Mouse (Mus musculus) limb, embryonic 10.5 days (tissue): ENCODE data around the gene Prss28. TPM values are rescaled to one million over a fixed set of nuclear protein-coding genes. Genes with fewer than 3 reads are reported as not detected.
A peak's percentile ranks its signal among the peaks of the same experiment; 100 is the strongest.

Experiments
- DNase-seq: peaks from one replicate; pipeline ENCODE4 v3.0.0-alpha.2; 2017; ENCODE audit warnings: low spot score
- H3K27ac ChIP-seq: fragments of 300-500 bp; sonication (generic); 2 replicates; pipeline ENCODE4 v1.5.1; 2016; ENCODE audit warnings: mild to moderate bottlenecking
- H3K27me3 ChIP-seq: fragments of 300-500 bp; sonication (generic); 2 replicates; pipeline ENCODE4 v1.6.1; 2016; ENCODE audit warnings: low read depth, mild to moderate bottlenecking; ENCODE audit not compliant: poor library complexity, severe bottlenecking
- H3K36me3 ChIP-seq: fragments of 300-500 bp; sonication (generic); 2 replicates; pipeline ENCODE4 v1.6.1; 2016; ENCODE audit warnings: mild to moderate bottlenecking, moderate library complexity
- H3K4me1 ChIP-seq: fragments of 300-500 bp; sonication (generic); 2 replicates; pipeline ENCODE4 v1.6.1; 2016
- H3K4me3 ChIP-seq: fragments of 300-500 bp; sonication (generic); 2 replicates; pipeline ENCODE4 v1.5.1; 2016; ENCODE audit warnings: mild to moderate bottlenecking, moderate library complexity
- H3K9me3 ChIP-seq: fragments of 300-500 bp; sonication (generic); replicated peaks from 2 replicates; pipeline ENCODE4 v1.6.1; 2016; ENCODE audit warnings: mild to moderate bottlenecking
- WGBS: fragments of 180-500 bp; shearing (Covaris S2); methylation state at CpG from one replicate; pipeline ENCODE4 v1.1.7; 2016; 5-methylcytosine and 5-hydroxymethylcytosine counted together
- polyA plus RNA-seq: library from polyadenylated mRNA; unstranded; fragments of >200 nt; fragmentation: Nextera tagmentation; extraction: Ambion mirVana; gene quantifications from 2 replicates; pipeline ENCODE4 v1.2.1, GENCODE M21; 2016

Prss28 gene
- polyA plus RNA-seq, result not detected in 2 replicates

DNA sequence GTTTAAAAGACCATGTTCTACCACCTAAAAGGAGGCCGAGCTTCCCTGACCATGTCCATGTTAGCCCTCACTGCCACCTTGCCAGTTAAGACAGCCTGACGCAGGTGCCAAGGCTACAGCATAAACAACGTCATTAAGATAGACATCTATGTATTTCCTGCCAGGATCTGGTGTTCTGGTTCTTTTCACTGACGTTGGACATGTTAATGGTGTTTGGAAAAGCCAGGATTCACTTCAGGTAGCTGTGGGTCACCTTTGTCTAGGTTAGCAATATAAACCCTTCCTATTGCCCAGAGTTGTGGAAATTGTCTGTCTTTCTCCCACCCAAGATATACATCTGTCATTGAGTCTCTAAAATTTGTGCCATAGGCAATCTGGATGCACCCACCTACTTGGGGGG is at the start of gene Prss28:
Prss28 (plus strand) TSS at position 301 of the 400 bp plus-strand sequence.
- no peaks in the 10 kb centered on the region for H3K27me3 ChIP-seq
- no peak within 1 kb of the TSS for H3K27ac ChIP-seq
- H3K9me3 ChIP-seq, result no peaks in the 10 kb centered on the region
- DNase-seq, result no peak
- no peaks in the 10 kb centered on the region for H3K4me1 ChIP-seq
- no peaks in the 10 kb centered on the region for H3K36me3 ChIP-seq
- no peak within 1 kb of the TSS for H3K4me3 ChIP-seq
- WGBS, result 72% methylated on average over 4 of the region's 4 CpGs

DNA sequence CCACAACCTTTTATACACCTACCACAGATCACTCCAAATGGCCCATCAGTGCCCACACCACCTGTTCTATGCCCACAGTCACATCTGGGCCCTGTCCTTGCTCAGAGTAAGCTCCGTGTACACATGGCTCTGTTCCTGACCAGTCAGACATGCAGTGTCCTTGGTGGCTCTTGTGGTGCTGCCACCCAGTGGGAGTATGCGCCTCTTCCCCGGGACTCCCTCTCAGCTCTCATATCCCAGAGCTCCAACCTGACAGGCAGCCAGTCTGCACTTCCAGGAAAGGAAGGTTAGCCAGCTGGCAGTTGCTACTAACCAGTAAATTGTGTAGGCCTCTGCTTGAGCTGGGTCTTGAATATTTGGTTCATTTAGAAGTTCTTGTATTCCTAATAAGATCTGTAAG is 44.0 kb upstream of the Prss28 start:
- no peaks in the 10 kb centered on the region for H3K9me3 ChIP-seq
- H3K27me3 ChIP-seq, result no peaks in the 10 kb centered on the region
- 83% methylated on average over 3 of the region's 3 CpGs for WGBS
- peaks cover 86% of the 10 kb centered on the region for H3K36me3 ChIP-seq
- no peak overlapping the region for H3K4me3 ChIP-seq
- no peaks in the 10 kb centered on the region; the same call in 1 of the 2 replicates for H3K4me1 ChIP-seq
- H3K27ac ChIP-seq, result no peak overlapping the region
- no peak for DNase-seq

DNA sequence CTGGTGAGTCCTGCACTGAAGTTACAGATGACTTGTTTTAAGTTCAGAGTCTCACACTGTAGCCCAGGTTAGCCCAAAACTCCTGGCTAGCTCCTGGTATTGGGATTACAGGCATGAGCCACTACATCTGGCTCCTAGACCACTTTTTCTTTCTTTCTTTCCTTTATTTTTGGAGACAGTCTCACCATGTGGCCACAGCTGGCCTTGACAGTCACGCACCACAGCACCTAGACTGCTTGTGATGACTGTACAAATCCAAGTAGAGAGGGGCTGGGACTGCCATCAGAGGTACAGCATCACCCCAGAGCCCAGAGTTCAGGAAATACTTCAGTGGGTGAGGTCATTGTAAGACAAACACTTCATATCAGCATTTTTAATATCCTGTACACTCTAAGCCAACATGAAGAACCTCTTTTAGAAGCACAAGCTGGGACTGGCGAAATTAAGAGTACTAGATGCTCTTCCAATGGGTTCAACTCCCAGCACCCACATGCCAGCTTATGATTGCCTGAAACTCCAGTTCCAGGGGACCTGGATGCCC is 37.6 kb upstream of the Prss28 start:
- 89% methylated on average over 2 of the region's 2 CpGs for WGBS
- peaks cover 62% of the 10 kb centered on the region for H3K36me3 ChIP-seq
- no peak overlapping the region for H3K27ac ChIP-seq
- peak overlapping the region; percentile 99 for H3K4me3 ChIP-seq
- H3K27me3 ChIP-seq, result no peaks in the 10 kb centered on the region
- no peak for DNase-seq
- H3K9me3 ChIP-seq, result no peaks in the 10 kb centered on the region
- H3K4me1 ChIP-seq, result peaks cover 29% of the 10 kb centered on the region

DNA sequence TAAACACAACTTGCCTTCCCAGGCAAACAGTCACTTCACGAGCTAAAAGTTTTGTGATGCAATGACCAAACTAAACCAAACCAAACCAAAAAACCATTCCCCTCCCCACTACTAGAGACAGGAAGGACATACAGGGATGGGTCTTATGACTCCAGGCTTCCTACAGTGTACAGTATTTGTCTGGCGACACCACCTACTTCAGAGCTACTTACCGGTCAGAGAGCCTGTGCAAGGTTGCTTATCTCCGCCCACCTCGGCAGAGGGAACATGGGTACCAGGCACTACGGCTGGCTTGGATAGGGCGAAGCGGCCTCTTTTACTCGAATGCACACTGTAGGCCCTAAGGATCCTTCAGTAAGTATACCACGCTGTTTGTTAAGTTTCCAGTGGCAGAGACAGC is 36.1 kb upstream of the Prss28 start:
- H3K36me3 ChIP-seq, result peaks cover 47% of the 10 kb centered on the region
- peak overlapping the region; percentile 99 for H3K4me3 ChIP-seq
- DNase-seq, result no peak
- no peaks in the 10 kb centered on the region for H3K27me3 ChIP-seq
- under 1% methylated on average over 10 of the region's 10 CpGs for WGBS
- H3K4me1 ChIP-seq, result peaks cover 29% of the 10 kb centered on the region
- H3K27ac ChIP-seq, result peak overlapping the region; percentile 100
- no peaks in the 10 kb centered on the region for H3K9me3 ChIP-seq

DNA sequence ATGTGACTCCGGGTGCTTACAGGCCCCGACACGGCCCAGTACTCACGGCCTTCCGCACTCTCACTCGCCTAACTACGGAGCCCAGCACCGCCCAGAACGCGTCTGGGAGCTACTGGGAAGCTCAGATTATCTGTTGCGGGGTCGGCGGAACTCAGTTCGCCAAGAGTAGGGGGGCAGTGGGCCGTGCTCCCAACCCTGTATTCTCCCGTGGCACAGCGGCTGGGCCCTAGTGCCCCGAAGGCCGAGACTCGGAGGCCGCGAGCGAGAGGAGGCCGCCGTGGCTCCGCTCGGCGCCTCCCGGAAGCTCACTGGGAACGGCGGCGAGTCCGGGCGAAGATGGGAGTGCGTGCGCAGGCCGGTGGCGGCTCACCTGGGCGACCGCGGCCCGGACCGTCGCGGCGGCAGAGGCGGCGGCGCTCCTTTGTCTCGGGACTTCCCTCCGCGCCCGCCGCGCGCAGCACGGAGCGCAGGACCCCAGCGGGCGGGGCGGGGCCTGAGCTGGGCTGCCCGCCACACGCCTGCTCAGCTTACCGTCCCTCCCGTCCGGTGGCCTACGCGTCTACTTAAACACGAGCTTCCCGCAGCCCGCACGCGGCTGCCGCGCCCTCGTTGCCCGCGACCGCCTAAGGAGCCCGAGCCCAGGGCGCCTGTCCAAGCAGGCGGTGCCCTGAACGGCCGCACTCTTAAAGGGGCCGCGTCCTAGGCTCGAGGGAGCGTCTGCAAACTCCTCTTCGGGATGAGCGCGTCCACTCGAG is 35.3 kb upstream of the Prss28 start:
- peaks cover 39% of the 10 kb centered on the region for H3K36me3 ChIP-seq
- H3K27me3 ChIP-seq, result no peaks in the 10 kb centered on the region
- WGBS, result under 1% methylated on average over 92 of the region's 92 CpGs
- H3K9me3 ChIP-seq, result no peaks in the 10 kb centered on the region
- H3K27ac ChIP-seq, result peak overlapping the region; percentile 100
- DNase-seq, result peak; percentile 90
- H3K4me3 ChIP-seq, result peak overlapping the region; percentile 99
- H3K4me1 ChIP-seq, result peaks cover 29% of the 10 kb centered on the region

DNA sequence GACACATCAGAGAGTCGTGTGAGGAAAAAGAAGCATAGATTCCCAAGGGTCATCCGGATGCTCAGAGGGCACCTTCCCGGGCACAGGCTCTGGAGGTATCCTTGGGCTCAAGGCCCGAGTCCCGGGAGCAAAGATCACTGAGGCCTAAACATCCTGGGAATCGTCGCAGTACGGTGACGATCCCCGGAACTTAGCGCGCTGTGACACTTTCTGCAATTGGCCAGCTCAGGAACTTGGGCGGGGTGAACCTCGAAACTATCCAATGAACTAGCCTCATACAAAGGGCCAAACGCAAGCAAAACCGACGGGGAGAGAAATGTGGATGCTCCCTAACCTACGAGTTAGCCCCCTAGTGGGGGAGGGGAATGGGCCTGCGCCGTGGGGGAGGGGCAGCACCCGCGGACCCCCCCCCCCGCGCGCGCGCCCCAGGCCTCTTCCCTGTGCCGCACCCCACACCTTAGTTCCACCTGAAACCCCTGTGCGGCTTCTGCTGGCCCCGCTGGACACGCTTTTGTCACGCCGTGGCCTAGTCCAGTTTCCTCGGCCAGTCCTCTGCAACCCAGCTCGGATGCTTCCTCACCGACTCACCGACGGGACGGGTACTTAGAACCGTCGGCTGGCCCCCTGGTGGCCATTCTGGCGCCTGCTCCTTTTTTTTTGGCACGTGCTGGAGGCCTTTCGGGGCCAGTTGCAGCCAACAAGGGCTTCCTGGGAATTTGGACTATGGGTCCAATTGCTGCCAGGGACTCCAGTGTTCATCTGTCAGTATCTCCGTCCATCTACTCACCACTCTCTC is 34.5 kb upstream of the Prss28 start:
- peak; percentile 96 for DNase-seq
- Histone ChIP-seq H3K27me3 (no peaks in the 10 kb centered on the region), H3K9me3 (no peaks in the 10 kb centered on the region), H3K36me3 (peaks cover 32% of the 10 kb centered on the region), H3K4me1 (peaks cover 29% of the 10 kb centered on the region), H3K4me3 (peak overlapping the region; percentile 99), H3K27ac (peak overlapping the region; percentile 100)
- under 1% methylated on average over 45 of the region's 45 CpGs for WGBS

DNA sequence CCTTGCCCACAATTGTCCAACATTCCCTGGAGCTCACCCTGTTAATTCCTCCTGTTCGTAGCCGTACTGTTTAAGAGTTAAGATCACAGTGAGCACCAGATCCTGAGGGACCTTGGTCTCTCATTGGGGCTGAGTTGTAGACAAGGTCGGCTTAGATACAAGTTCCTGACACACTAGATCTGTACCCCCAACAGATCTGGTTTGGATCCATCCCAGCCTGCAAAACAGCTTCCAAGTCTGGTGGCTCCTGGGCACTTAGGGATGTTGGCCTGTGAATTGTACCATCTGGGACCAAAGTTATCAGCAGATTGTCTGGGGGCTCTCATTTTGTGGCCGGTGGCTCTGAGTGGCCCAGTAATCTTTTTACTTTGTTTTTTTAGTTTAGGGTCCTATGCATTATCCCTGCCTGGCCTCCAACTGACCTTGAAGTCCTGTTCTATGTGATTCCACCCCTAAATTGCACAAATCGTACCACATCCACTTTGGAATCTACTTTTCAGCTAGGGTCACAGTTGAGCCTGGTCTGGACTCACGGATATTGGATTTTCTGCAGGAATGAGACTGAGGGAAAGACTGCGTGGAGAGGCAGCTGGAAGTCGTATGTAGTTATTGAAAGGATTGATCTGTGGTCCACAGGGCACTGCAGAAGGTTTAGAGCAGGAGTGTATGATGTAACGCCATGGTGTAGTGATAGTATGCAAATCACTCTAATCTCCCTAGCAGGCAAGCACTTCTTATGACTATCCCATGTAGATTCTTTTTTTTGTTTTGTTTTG is 33.7 kb upstream of the Prss28 start, which contains the start of gene Ube2i:
Ube2i (minus strand) TSS at position 52 of the 776 bp plus-strand sequence.
- no peaks in the 10 kb centered on the region for H3K27me3 ChIP-seq
- DNase-seq, result no peak
- peak within 1 kb of the TSS; percentile 100 for H3K27ac ChIP-seq
- H3K9me3 ChIP-seq, result no peaks in the 10 kb centered on the region
- peaks cover 23% of the 10 kb centered on the region for H3K36me3 ChIP-seq
- peaks cover 29% of the 10 kb centered on the region for H3K4me1 ChIP-seq
- WGBS, result 89% methylated on average over 9 of the region's 9 CpGs
- H3K4me3 ChIP-seq, result peak within 1 kb of the TSS; percentile 99

DNA sequence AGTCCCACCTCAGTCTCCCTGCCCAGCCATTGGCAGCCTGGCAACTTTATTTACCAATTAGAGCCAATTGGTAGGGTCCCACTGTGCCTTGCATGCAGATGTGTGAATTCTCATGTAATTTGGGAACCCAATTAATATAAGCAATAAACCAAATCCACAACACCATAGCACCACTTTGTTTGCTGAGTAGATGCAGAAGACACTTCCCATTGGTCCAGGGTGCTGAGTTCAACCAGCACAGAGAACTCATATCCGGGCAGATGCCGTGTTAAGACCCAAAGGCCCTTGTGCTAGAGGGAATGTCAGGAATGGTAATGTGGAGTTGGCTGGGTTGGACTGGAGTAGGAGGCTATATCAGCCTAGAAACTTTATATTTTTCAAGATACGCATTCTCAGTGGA is 32.6 kb upstream of the Prss28 start:
- 95% methylated on average over 3 of the region's 3 CpGs for WGBS
- peaks cover 12% of the 10 kb centered on the region for H3K36me3 ChIP-seq
- H3K27me3 ChIP-seq, result no peaks in the 10 kb centered on the region
- no peak for DNase-seq
- no peak overlapping the region for H3K4me3 ChIP-seq
- no peak overlapping the region for H3K27ac ChIP-seq
- no peaks in the 10 kb centered on the region for H3K9me3 ChIP-seq
- peaks cover 23% of the 10 kb centered on the region for H3K4me1 ChIP-seq

DNA sequence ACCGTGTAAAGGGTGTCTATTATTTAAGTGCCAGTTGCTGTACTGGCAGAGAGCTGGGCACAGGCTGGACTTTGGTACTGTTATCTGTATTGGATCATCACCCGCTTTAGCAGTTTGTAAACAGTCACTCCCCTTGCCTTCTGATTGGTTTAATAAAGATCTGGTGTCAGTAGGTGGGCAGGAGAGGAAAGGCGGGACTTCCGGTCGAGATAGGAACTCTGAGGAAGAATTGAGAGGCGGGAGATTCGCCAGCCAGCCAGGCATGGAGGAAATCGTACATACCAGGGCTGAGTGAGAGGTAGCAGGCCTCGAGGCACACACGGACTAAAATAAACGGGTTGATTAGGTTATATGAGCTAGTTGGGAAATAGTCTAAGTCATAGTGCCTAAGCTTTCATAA is 26.3 kb upstream of the Prss28 start:
- DNase-seq, result no peak
- H3K4me1 ChIP-seq, result no peaks in the 10 kb centered on the region
- no peak overlapping the region for H3K4me3 ChIP-seq
- 38% methylated on average over 11 of the region's 11 CpGs for WGBS
- no peak overlapping the region for H3K27ac ChIP-seq
- no peaks in the 10 kb centered on the region for H3K27me3 ChIP-seq
- no peaks in the 10 kb centered on the region for H3K36me3 ChIP-seq
- H3K9me3 ChIP-seq, result no peaks in the 10 kb centered on the region

DNA sequence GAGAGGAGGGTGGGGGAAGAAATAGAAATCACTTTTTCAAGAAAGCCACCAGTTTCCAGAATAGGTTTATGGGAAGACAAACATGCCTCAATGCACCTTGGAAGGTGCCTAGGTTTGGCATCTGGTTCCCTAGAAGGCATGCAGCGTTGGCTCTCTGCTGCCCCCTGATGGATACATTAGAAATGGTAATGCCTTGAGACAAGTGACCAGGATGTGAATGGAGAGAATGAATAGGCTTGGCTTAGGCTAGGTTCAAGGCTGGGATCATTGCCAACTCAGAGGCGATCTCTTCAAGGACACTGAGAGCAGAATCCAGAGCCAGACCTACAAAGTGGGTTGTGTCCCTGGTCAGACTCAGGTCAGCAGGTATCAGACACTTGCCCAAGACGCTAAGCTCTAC is 23.4 kb upstream of the Prss28 start:
- Histone ChIP-seq H3K4me3 (no peak overlapping the region), H3K27me3 (no peaks in the 10 kb centered on the region), H3K9me3 (no peaks in the 10 kb centered on the region), H3K27ac (no peak overlapping the region), H3K4me1 (no peaks in the 10 kb centered on the region), H3K36me3 (no peaks in the 10 kb centered on the region)
- WGBS, result 28% methylated on average over 3 of the region's 3 CpGs
- DNase-seq, result peak; percentile 66

DNA sequence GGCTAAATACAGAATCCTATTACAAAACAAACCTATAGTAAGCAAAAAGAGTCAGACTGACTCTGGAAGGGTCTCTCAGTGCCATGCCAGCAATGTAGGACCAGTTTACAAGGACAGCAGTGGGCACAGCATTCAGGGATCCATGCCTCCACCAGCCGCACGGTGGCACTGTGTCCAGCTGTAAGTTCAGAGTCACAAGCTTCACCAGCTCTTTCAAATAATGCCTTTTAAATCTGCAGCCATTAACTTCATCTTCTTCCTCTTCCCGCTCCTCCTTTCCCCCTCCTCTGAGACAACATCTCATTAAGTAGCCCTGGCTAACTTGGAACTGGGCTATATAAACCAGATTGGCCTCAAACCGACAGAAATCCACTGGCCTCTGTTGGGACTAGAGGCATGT is 19.6 kb upstream of the Prss28 start:
- Histone ChIP-seq H3K4me1 (no peaks in the 10 kb centered on the region), H3K27me3 (no peaks in the 10 kb centered on the region), H3K27ac (no peak overlapping the region), H3K9me3 (no peaks in the 10 kb centered on the region), H3K4me3 (no peak overlapping the region), H3K36me3 (no peaks in the 10 kb centered on the region)
- 22% methylated on average over 4 of the region's 4 CpGs for WGBS
- peak; percentile 61 for DNase-seq

DNA sequence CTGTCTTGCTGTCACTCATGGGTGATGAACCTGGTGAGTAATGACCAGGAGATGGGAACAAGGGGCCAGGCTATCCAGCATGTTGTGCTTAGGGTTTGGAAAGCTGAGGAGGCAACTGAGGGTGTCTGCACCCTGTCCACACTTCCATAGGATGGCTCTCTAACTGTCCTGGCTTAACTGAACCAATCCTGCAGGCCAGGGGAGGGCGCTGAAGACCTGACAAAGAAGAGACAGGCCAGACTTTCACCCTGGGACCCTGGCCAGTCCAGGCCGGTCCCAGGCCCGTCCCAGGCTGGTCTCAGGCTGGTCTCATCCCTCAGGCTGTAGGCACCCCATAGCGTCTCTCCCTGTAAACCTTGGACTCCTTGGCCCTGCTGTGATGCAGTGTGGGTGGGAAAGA is 18.0 kb upstream of the Prss28 start:
- Histone ChIP-seq H3K4me1 (no peaks in the 10 kb centered on the region), H3K27me3 (no peaks in the 10 kb centered on the region), H3K9me3 (no peaks in the 10 kb centered on the region), H3K4me3 (no peak overlapping the region), H3K27ac (no peak overlapping the region), H3K36me3 (no peaks in the 10 kb centered on the region)
- DNase-seq, result no peak
- WGBS, result 29% methylated on average over 4 of the region's 4 CpGs
